11 mouse cellular contexts compared by ENCODE assay signal in the genomic region with DNA sequence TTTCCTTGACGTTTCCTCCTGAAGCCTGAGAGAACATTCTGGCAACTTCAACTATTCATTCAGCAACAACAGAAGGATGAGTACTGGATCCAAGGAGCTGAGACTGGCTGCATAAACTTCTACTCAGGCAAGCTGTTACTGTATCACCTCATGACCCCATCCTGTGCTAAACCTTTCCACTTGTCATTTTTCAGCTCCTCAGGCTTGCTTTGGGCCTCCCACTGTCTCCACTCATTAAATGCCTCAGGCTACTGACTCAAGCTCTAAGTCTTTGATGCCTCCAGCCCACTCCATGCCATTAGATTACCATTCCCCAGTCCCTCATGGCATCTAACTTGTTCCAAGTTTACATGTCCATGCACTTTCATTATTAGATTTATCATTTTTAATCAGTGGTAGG. TPM values are rescaled to one million over a fixed set of nuclear protein-coding genes. Genes with fewer than 3 reads are reported as not detected.
A peak's percentile ranks its signal among the peaks of the same experiment; 100 is the strongest.
DNase-seq lines count a peak whose midpoint lies in the region; ATAC-seq lines count a peak whose summit lies in the region.
"Had no signal": no experiment of that assay in that cellular context is flagged by ENCODE, and none has a peak within 500 bp of the region (broad histone marks: within the 10 kb centered on the region; RNA-seq: fewer than 3 reads in every experiment).

No protein-coding gene starts in this region.

- no peak overlapping the region for H3K9ac ChIP-seq in heart, embryonic 13.5 days
- no peak overlapping the region for H3K9ac ChIP-seq in midbrain, embryonic 14.5 days (replicated peaks; ENCODE audit: low read length)
- no peak overlapping the region for H3K9ac ChIP-seq in midbrain, embryonic 13.5 days (replicated peaks)
- H3K9ac ChIP-seq in limb, embryonic 13.5 days: no peak overlapping the region
- no peak overlapping the region for H3K9ac ChIP-seq in stomach, embryonic 15.5 days

- WGBS in heart, embryonic 13.5 days: 77% methylated on average over 1 of the region's 1 CpGs
- 88% methylated on average over 1 of the region's 1 CpGs for WGBS in midbrain, embryonic 14.5 days
- 88% methylated on average over 1 of the region's 1 CpGs for WGBS in midbrain, embryonic 13.5 days
- WGBS in limb, embryonic 13.5 days: 74% methylated on average over 1 of the region's 1 CpGs
- 86% methylated on average over 1 of the region's 1 CpGs for WGBS in stomach, embryonic 15.5 days

- no peak for ATAC-seq in heart, embryonic 13.5 days (ENCODE audit: extremely low read depth, insufficient number of reproducible peaks, low FRiP score, low TSS enrichment)
- no peak for ATAC-seq in midbrain, embryonic 14.5 days (ENCODE audit: low FRiP score, low TSS enrichment)
- ATAC-seq in midbrain, embryonic 13.5 days: no peak
- no peak for ATAC-seq in limb, embryonic 13.5 days (ENCODE audit: low FRiP score, low read depth)
- no peak for ATAC-seq in stomach, embryonic 15.5 days (ENCODE audit: insufficient read depth, low FRiP score, low read depth)

- no peaks in the 10 kb centered on the region for H3K9me3 ChIP-seq in heart, embryonic 13.5 days
- no peaks in the 10 kb centered on the region for H3K9me3 ChIP-seq in midbrain, embryonic 14.5 days (ENCODE audit: control insufficient read depth, low read length)
- H3K9me3 ChIP-seq in midbrain, embryonic 13.5 days: no peaks in the 10 kb centered on the region
- H3K9me3 ChIP-seq in limb, embryonic 13.5 days: no peaks in the 10 kb centered on the region
- H3K9me3 ChIP-seq in stomach, embryonic 15.5 days: no peaks in the 10 kb centered on the region
- H3K9me3 ChIP-seq: kidney, embryonic 15.5 days had no signal

- H3K27me3 ChIP-seq in heart, embryonic 13.5 days (replicated peaks): no peaks in the 10 kb centered on the region; the same call in 1 of the 2 replicates
- no peaks in the 10 kb centered on the region for H3K27me3 ChIP-seq in midbrain, embryonic 14.5 days (ENCODE audit: control insufficient read depth, insufficient read depth, low read length)
- H3K27me3 ChIP-seq in midbrain, embryonic 13.5 days: peaks cover 31% of the 10 kb centered on the region
- no peaks in the 10 kb centered on the region for H3K27me3 ChIP-seq in limb, embryonic 13.5 days
- H3K27me3 ChIP-seq in stomach, embryonic 15.5 days (replicated peaks): no peaks in the 10 kb centered on the region
- H3K27me3 ChIP-seq: kidney, embryonic 15.5 days had no signal

- peak overlapping the region; percentile 95; the same call in 1 of the 2 replicates for H3K4me2 ChIP-seq in heart, embryonic 13.5 days
- H3K4me2 ChIP-seq in midbrain, embryonic 14.5 days (ENCODE audit: low read length): peak overlapping the region; percentile 98
- no peak overlapping the region for H3K4me2 ChIP-seq in midbrain, embryonic 13.5 days (replicated peaks)
- no peak overlapping the region for H3K4me2 ChIP-seq in limb, embryonic 13.5 days (replicated peaks)
- H3K4me2 ChIP-seq in stomach, embryonic 15.5 days: peak overlapping the region; percentile 93; the same call in 1 of the 2 replicates

- H3K4me1 ChIP-seq in heart, embryonic 13.5 days: peaks cover 8% of the 10 kb centered on the region
- H3K4me1 ChIP-seq in midbrain, embryonic 14.5 days (ENCODE audit: control insufficient read depth, insufficient read depth, low read length): 0 out of 2 replicates have a peak, but pooled peaks cover 5% of the 10 kb centered on the region
- peaks cover 6% of the 10 kb centered on the region; the same call in 1 of the 2 replicates for H3K4me1 ChIP-seq in midbrain, embryonic 13.5 days (replicated peaks)
- peaks cover 21% of the 10 kb centered on the region for H3K4me1 ChIP-seq in limb, embryonic 13.5 days
- H3K4me1 ChIP-seq in stomach, embryonic 15.5 days: no peaks in the 10 kb centered on the region

- no peak overlapping the region for H3K27ac ChIP-seq in heart, embryonic 13.5 days (replicated peaks)
- no peak overlapping the region for H3K27ac ChIP-seq in midbrain, embryonic 14.5 days (replicated peaks; ENCODE audit: low read depth, low read length)
- no peak overlapping the region for H3K27ac ChIP-seq in midbrain, embryonic 13.5 days
- H3K27ac ChIP-seq in limb, embryonic 13.5 days: no peak overlapping the region
- H3K27ac ChIP-seq in stomach, embryonic 15.5 days: no peak overlapping the region

- no peaks in the 10 kb centered on the region for H3K36me3 ChIP-seq in heart, embryonic 13.5 days
- H3K36me3 ChIP-seq in midbrain, embryonic 14.5 days (ENCODE audit: control insufficient read depth, insufficient read depth, low read length): no peaks in the 10 kb centered on the region
- no peaks in the 10 kb centered on the region for H3K36me3 ChIP-seq in midbrain, embryonic 13.5 days
- no peaks in the 10 kb centered on the region for H3K36me3 ChIP-seq in limb, embryonic 13.5 days
- H3K36me3 ChIP-seq in stomach, embryonic 15.5 days: no peaks in the 10 kb centered on the region
- H3K36me3 ChIP-seq: G1E; kidney, embryonic 15.5 days had no signal

- DNase-seq in heart, postnatal 4 days: no peak
- no peak for DNase-seq in midbrain, embryonic 14.5 days
- no peak for DNase-seq in thymus, postnatal 36 days
- DNase-seq in urinary bladder, postnatal 10 days (ENCODE audit: low spot score): no peak
- DNase-seq: gastrocnemius, postnatal 25 days had no signal

- no peak overlapping the region for H3K4me3 ChIP-seq in heart, embryonic 13.5 days
- no peak overlapping the region for H3K4me3 ChIP-seq in midbrain, embryonic 14.5 days (replicated peaks; ENCODE audit: low read depth, low read length)
- no peak overlapping the region for H3K4me3 ChIP-seq in midbrain, embryonic 13.5 days (replicated peaks)
- H3K4me3 ChIP-seq in limb, embryonic 13.5 days: peak overlapping the region; percentile 81; the same call in 1 of the 2 replicates
- no peak overlapping the region for H3K4me3 ChIP-seq in stomach, embryonic 15.5 days (replicated peaks)

RNA-seq across cellular contexts. Expression of a gene that starts 38.6 kb away (rescaled TPM):
- 15.4 and 16.3 TPM in 2 replicates for polyA plus RNA-seq in heart, embryonic 13.5 days (2015; fragmentation: Nextera tagmentation; extraction: Ambion mirVana)
- 1 to 10 TPM; 6.5 to 7.3 TPM for total RNA-seq in heart, postnatal 4 days (2021)
- polyA plus RNA-seq in midbrain, embryonic 14.5 days (2014; fragmentation: Nextera tagmentation; extraction: Ambion mirVana): 3.3 and 7.9 TPM in 2 replicates
- polyA plus RNA-seq in midbrain, embryonic 13.5 days (2015; fragmentation: Nextera tagmentation; extraction: Ambion mirVana): 8.6 and 9.7 TPM in 2 replicates
- polyA plus RNA-seq in limb, embryonic 13.5 days (2015; fragmentation: Nextera tagmentation; extraction: Ambion mirVana): 32.4 and 32.7 TPM in 2 replicates
- polyA plus RNA-seq in stomach, embryonic 15.5 days (2015; fragmentation: Nextera tagmentation; extraction: Ambion mirVana): 42.5 and 43.9 TPM in 2 replicates

Comparison
In these comparisons a context has a peak if more than half of its experiments do, and no peak if none do; other contexts are left out.
1. H3K4me2 ChIP-seq: peak in heart, embryonic 13.5 days (single experiment), midbrain, embryonic 14.5 days (single experiment) and stomach, embryonic 15.5 days (single experiment); none in midbrain, embryonic 13.5 days (single experiment) and limb, embryonic 13.5 days (single experiment).